Mouse (Mus musculus): ENCODE results near the gene Nolc1.

Nolc1 gene

GRCm38 (mm10) chr19:46042476-46043011, 33.1 kb upstream of the Nolc1 start:
- DNase-seq (ENCODE audit: low spot score in 2 of 2): peak; percentile 57 to 67

DNA sequence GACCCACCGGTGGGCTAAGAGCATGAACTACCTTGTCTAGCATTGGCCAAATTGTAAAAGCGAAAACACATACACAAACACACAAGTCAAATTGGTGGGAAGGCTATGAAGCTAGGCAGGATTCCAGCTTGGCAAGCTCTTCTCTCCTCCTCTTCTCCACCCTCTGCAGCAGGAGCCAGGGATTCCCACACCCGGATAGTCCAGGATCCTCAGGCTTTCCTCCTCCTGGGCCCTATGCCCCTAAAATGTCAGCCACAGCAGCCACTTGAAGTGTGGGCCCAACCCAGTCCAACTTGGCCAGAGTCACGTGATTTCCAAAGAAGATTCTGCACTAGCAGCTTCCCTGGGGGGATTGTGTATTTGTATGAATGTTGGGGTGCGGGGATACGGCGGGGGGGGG, 32.3 kb upstream of the Nolc1 start:
- no peak for DNase-seq (ENCODE audit: low spot score in 2 of 2)

DNA sequence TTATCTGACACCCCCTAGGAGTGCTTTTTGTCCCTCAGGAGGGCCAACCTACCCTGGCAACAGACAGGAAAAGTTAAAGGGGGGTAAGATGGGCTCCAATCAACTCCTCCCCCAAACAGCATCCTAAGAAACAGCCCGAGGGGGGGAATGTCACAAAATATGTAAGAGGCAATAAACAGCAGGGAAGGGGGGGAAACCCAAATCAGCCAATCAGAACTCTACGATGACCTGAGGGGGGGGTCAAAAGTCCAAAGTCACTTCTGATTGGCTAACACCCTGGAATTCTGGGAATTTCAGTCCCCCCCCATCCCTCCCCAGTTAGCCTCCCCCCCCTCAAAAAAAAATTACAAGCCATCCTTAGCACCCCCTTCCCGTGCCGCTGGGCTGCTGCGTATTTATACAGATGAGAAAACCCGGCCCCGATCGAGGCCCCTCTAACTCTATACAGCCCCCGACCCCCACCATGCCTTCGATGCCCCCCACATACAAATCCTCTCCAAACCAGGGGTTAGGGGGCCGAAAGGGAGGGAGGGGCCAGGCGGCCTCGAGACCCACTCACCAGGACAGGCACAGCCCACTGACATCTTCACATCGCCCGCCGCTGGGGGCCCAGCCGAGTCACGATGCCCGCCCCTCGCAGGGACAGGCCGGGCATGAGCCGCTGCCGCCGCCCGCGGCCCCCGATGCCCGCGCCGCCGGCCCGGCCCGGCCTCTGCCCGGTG, 31.2 kb upstream of the Nolc1 start, which contains the start of gene Pprc1:
TSS of gene Pprc1 (plus strand) at position 616 of the 722 bp plus-strand sequence.
- no peak for DNase-seq (ENCODE audit: low spot score in 2 of 2)

- peak; percentile 78 to 79 for DNase-seq (ENCODE audit: low spot score in 2 of 2)
Observed at GRCm38 (mm10) chr19:46044993-46045695, 30.5 kb upstream of the Nolc1 start, which contains the start of gene Ldb1. TSS of gene Ldb1 (minus strand) at chr19:46045214.

DNA sequence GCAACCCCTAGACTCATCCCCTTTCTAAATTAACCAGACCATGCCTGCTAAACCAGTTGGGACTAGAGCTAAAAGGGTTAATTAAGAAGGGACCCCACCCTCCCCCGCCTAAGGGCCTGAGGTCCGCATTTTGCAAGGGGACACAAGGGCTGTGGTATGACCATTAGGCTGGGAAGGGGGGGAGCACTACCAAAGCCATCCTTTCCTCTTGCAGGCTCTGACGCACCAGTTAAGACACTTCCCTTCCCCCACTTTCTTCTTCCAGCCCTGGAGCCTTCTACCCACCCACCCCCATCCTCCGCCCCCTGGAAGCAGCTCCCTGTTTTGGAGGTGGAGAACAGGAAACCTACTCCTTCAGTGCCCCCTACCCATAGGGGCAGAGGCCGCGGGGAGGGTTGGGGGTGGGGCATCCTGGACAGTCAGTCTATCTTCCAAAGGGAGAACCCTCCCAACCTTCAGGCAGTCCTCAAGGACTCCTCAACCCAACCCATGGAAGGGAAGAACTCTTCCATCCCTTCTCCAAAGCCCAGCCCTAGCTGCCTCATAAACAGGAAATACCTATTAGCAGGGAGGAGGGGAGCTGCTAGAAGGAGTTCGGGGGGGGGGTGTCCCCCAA, 29.9 kb upstream of the Nolc1 start:
- peak; percentile 50 to 66 for DNase-seq (ENCODE audit: low spot score in 2 of 2)

DNA sequence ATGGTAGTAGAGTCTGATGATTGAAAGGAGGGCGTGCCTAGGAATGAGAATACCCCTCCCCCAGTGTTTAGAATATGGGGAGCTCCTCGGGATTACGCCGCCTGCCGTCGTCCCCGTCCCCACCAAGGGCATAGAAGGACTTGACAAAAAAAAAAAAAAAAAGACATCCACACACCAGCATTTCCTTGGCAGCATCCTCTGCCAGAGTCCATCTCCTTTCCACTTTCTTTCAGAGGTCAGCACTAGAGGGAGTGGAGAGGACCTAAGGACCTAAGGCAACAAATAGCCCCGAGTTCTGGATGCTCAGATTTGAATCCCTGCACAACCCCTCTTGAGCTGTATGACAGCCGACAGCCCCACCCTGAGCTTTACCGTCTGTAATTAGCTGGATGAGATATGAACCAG, 29.0 kb upstream of the Nolc1 start:
- DNase-seq (ENCODE audit: low spot score in 2 of 2): no peak

DNA sequence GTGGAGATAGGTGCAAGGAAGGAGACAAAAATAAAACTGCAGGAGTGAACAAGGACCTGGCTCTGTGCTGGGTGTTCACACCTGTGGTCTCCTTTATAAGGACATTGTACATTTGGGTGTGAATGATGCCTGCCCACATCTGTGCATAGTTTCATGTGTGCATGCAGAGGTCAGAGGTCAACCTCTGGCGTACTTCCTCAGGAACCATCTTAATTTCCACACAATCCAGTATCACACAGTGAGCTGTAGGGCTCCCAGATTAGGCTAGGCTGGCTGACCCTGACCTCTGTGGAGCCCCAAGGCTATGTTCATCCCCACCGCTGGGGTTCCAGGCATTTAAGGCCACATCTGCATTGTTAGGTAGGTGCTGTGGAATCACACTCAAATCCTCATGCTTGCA, 28.2 kb upstream of the Nolc1 start:
- DNase-seq (ENCODE audit: low spot score in 2 of 2): no peak

- no peak for DNase-seq (ENCODE audit: low spot score in 2 of 2)
Observed at GRCm38 (mm10) chr19:46049129-46049528, 26.5 kb upstream of the Nolc1 start.

GRCm38 (mm10) chr19:46050462-46050861, 25.2 kb upstream of the Nolc1 start:
- DNase-seq (ENCODE audit: low spot score in 2 of 2): no peak

GRCm38 (mm10) chr19:46055752-46056387, 19.8 kb upstream of the Nolc1 start:
- DNase-seq (ENCODE audit: low spot score in 2 of 2): no peak

GRCm38 (mm10) chr19:46056388-46056946, 19.2 kb upstream of the Nolc1 start:
- DNase-seq (ENCODE audit: low spot score in 2 of 2): peak; percentile 95 to 97

GRCm38 (mm10) chr19:46056947-46057607, 18.6 kb upstream of the Nolc1 start:
- DNase-seq (ENCODE audit: low spot score in 2 of 2): peak; percentile 60 to 72

GRCm38 (mm10) chr19:46058466-46058865, 17.2 kb upstream of the Nolc1 start:
- no peak for DNase-seq (ENCODE audit: low spot score in 2 of 2)

DNA sequence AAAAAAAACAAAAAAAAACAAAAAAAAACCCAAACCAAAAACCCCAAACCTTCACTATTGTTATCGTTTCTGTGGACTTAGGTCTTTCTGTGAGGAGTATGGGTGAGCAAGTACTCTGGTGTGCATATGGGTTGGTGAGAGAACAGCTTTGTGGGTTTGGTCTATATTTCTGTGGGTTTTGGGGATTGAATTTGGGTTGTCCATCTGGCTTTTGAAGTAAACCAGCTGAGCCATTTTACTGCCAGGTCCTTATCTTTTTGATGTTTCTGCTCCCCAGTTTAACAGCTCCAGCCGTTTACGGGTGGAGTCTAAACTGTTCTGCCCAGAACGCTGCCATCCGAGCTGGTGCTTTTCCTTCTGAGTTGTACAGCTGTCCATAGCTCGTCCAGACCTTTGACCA, 14.8 kb upstream of the Nolc1 start:
- no peak for DNase-seq (ENCODE audit: low spot score in 2 of 2)

DNA sequence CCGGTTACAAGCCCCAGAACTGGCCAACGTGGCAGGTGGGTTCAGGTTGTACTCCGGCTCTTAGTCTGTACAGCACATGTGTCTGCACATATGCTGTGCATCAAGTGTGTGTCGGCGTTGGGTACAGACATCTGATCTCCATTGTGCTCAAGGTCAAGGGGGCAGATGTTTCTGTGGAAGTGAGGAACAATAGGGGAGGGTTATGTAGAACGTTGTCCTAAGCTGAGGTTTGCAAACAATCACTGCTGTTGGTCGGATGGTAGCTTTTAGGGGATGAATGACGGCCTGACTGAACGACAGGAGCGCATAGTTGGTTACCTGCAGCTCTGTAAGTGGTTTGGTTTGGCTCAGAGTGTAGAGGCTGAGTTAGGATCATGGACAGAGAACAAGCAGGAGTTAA, 7.6 kb upstream of the Nolc1 start:
- no peak for DNase-seq (ENCODE audit: low spot score in 2 of 2)

- no peak for DNase-seq (ENCODE audit: low spot score in 2 of 2)
Observed at GRCm38 (mm10) chr19:46073285-46073684, 2.4 kb upstream of the Nolc1 start.

- no peak for DNase-seq (ENCODE audit: low spot score in 2 of 2)
Observed at GRCm38 (mm10) chr19:46074266-46074665, 1.4 kb upstream of the Nolc1 start.

GRCm38 (mm10) chr19:46078535-46078934, 2.9 kb downstream of the Nolc1 start:
- no peak for DNase-seq (ENCODE audit: low spot score in 2 of 2)

DNA sequence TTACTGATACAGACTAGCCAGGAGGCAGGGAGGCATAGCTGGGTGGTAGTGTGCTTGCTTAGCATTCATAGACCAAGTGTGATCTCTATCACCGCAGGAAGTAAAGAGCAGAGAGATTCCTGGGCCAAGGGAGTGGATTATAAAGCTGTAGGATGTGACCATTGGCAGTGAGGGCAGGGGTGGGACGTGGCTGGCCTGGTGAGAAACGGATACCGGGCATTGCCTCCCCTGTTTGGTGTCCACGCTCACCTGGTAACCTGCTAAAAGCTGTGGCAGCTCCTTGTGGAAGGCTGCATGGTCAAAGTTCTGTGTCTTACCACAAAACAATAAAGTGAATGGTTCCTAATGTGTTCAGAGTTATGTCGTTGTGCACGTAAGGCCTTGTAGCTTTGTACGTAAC, 9.5 kb downstream of the Nolc1 start:
- no peak for DNase-seq (ENCODE audit: low spot score in 2 of 2)

- DNase-seq (ENCODE audit: low spot score in 2 of 2): peak; percentile 70 to 73
Observed at GRCm38 (mm10) chr19:46086337-46086736, 10.7 kb downstream of the Nolc1 start.

- DNase-seq (ENCODE audit: low spot score in 2 of 2): no peak
Observed at GRCm38 (mm10) chr19:46087871-46088270, 12.2 kb downstream of the Nolc1 start.
